Mouse (Mus musculus): ENCODE results near the gene Slit2. TPM values are rescaled to one million over a fixed set of nuclear protein-coding genes. Genes with fewer than 3 reads are reported as not detected.

Slit2 gene
- polyA plus RNA-seq, 1 experiment from 2014 or later: 16.9 TPM

- Histone ChIP-seq H3K4me2 (peak overlapping the region; percentile 95), H3K36me3 (ENCODE audit: poor library complexity, severe bottlenecking) (no peaks in the 10 kb centered on the region), H3K9me3 (replicated peaks) (no peaks in the 10 kb centered on the region), H3K4me3 (peak overlapping the region; percentile 70), H3K27me3 (0 out of 2 replicates have a peak, but pooled peaks cover 13% of the 10 kb centered on the region), H3K4me1 (peaks cover 45% of the 10 kb centered on the region), H3K27ac (peak overlapping the region; percentile 25), H3K9ac (peak overlapping the region; percentile 76)
- under 1% methylated on average over 48 of the region's 48 CpGs for WGBS
- peak; percentile 26 for ATAC-seq
These were observed 3.1 kb downstream of the Slit2 start for GRCm38 (mm10) chr5:47985901-47986670.

GRCm38 (mm10) chr5:47990926-47991325, 8.0 kb downstream of the Slit2 start:
- ATAC-seq: no peak
- Histone ChIP-seq H3K9ac (no peak overlapping the region), H3K27me3 (no peaks in the 10 kb centered on the region), H3K9me3 (replicated peaks) (no peaks in the 10 kb centered on the region), H3K27ac (no peak overlapping the region), H3K4me2 (no peak overlapping the region), H3K4me1 (peaks cover 22% of the 10 kb centered on the region), H3K4me3 (no peak overlapping the region), H3K36me3 (ENCODE audit: poor library complexity, severe bottlenecking) (peaks cover 5% of the 10 kb centered on the region; the same call in 1 of the 2 replicates)
- 82% methylated on average over 4 of the region's 4 CpGs for WGBS

- WGBS: 71% methylated on average over 12 of the region's 12 CpGs
- no peaks in the 10 kb centered on the region for H3K36me3 ChIP-seq (ENCODE audit: poor library complexity, severe bottlenecking)
- H3K9ac ChIP-seq: no peak overlapping the region
- H3K27me3 ChIP-seq: no peaks in the 10 kb centered on the region
- no peak overlapping the region for H3K4me2 ChIP-seq
- no peaks in the 10 kb centered on the region for H3K9me3 ChIP-seq (replicated peaks)
- no peak overlapping the region for H3K4me3 ChIP-seq
- peaks cover 8% of the 10 kb centered on the region; the same call in 1 of the 2 replicates for H3K4me1 ChIP-seq
- ATAC-seq: no peak
- no peak overlapping the region for H3K27ac ChIP-seq
These were observed 20.9 kb downstream of the Slit2 start for GRCm38 (mm10) chr5:48003708-48004415.

GRCm38 (mm10) chr5:48005533-48005932, 22.6 kb downstream of the Slit2 start:
- no peak overlapping the region for H3K4me3 ChIP-seq
- no peaks in the 10 kb centered on the region for H3K27me3 ChIP-seq
- no peak overlapping the region for H3K27ac ChIP-seq
- H3K36me3 ChIP-seq (ENCODE audit: poor library complexity, severe bottlenecking): no peaks in the 10 kb centered on the region
- ATAC-seq: peak; percentile 19; the same call in 1 of the 2 replicates
- peaks cover 8% of the 10 kb centered on the region; the same call in 1 of the 2 replicates for H3K4me1 ChIP-seq
- WGBS: 32% methylated on average over 9 of the region's 9 CpGs
- H3K9ac ChIP-seq: no peak overlapping the region
- no peaks in the 10 kb centered on the region for H3K9me3 ChIP-seq (replicated peaks)
- H3K4me2 ChIP-seq: no peak overlapping the region

- no peaks in the 10 kb centered on the region for H3K36me3 ChIP-seq (ENCODE audit: poor library complexity, severe bottlenecking)
- peaks cover 8% of the 10 kb centered on the region; the same call in 1 of the 2 replicates for H3K4me1 ChIP-seq
- no peaks in the 10 kb centered on the region for H3K9me3 ChIP-seq (replicated peaks)
- H3K9ac ChIP-seq: no peak overlapping the region
- H3K4me3 ChIP-seq: no peak overlapping the region
- ATAC-seq: no peak
- H3K4me2 ChIP-seq: no peak overlapping the region
- no peaks in the 10 kb centered on the region for H3K27me3 ChIP-seq
- no peak overlapping the region for H3K27ac ChIP-seq
These were observed 23.1 kb downstream of the Slit2 start for GRCm38 (mm10) chr5:48006059-48006458.

DNA sequence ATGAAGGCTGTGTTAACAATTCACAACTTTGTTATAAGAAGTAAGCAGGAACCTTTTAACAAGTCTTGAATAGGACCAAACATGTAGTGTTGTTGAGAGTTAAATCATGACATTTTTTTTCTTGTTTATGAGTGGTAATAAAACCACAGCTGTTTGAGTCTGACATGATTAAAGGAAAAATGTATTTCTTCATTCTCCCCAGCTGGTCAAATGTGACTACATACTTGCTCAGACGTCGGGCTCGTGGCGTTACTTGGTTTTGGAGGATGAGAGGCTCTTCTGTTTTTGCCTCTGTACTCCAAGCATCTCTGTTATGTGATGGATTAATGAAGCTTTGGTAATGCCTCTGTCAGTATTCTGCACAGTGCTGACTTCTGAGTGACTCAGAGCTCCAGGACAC, 40.5 kb downstream of the Slit2 start:
- no peak for ATAC-seq

GRCm38 (mm10) chr5:48034875-48035274, 51.9 kb downstream of the Slit2 start:
- ATAC-seq: no peak
- H3K27me3 ChIP-seq: no peaks in the 10 kb centered on the region

More for the DNA sequence above, 40.5 kb downstream of the Slit2 start:
- no peaks in the 10 kb centered on the region for H3K36me3 ChIP-seq (ENCODE audit: poor library complexity, severe bottlenecking)
- 95% methylated on average over 4 of the region's 4 CpGs for WGBS
- H3K4me2 ChIP-seq: no peak overlapping the region
- no peak overlapping the region for H3K27ac ChIP-seq
- no peak overlapping the region for H3K9ac ChIP-seq
- no peaks in the 10 kb centered on the region for H3K9me3 ChIP-seq (replicated peaks)
- H3K4me3 ChIP-seq: no peak overlapping the region
- no peaks in the 10 kb centered on the region for H3K27me3 ChIP-seq
- H3K4me1 ChIP-seq: no peaks in the 10 kb centered on the region

DNA sequence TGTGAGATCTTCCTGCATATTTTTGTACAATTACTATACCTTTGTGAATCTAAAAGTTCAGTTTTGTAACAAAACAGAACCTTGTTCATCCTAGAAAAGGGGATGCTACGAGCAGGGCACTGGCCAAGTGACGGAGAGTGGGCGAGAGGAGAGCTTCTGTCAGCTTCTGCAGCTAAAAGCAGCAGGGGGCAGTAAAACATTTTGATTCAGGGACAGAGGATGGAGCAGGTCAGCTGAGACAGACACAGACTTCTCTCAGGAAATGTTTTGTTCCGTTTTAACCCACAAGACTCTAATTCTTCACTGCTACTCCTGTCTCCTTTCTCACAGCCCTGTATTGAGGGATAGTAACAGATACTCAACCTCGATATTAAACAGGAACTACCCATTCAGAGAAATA, 55.1 kb downstream of the Slit2 start:
- no peaks in the 10 kb centered on the region for H3K4me1 ChIP-seq
- no peaks in the 10 kb centered on the region for H3K9me3 ChIP-seq (replicated peaks)
- no peak overlapping the region for H3K4me2 ChIP-seq
- H3K27me3 ChIP-seq: no peaks in the 10 kb centered on the region
- H3K36me3 ChIP-seq (ENCODE audit: poor library complexity, severe bottlenecking): no peaks in the 10 kb centered on the region
- ATAC-seq: peak; percentile 77; the same call in 1 of the 2 replicates
- H3K4me3 ChIP-seq: no peak overlapping the region
- H3K27ac ChIP-seq: no peak overlapping the region
- no peak overlapping the region for H3K9ac ChIP-seq
- WGBS: 35% methylated on average over 5 of the region's 5 CpGs

More at GRCm38 (mm10) chr5:48034875-48035274, 51.9 kb downstream of the Slit2 start:
- H3K9ac ChIP-seq: no peak overlapping the region
- WGBS: 79% methylated on average over 1 of the region's 1 CpGs
- H3K4me3 ChIP-seq: no peak overlapping the region
- no peaks in the 10 kb centered on the region for H3K36me3 ChIP-seq (ENCODE audit: poor library complexity, severe bottlenecking)
- no peaks in the 10 kb centered on the region for H3K4me1 ChIP-seq
- no peak overlapping the region for H3K4me2 ChIP-seq
- H3K27ac ChIP-seq: no peak overlapping the region
- H3K9me3 ChIP-seq (replicated peaks): no peaks in the 10 kb centered on the region

DNA sequence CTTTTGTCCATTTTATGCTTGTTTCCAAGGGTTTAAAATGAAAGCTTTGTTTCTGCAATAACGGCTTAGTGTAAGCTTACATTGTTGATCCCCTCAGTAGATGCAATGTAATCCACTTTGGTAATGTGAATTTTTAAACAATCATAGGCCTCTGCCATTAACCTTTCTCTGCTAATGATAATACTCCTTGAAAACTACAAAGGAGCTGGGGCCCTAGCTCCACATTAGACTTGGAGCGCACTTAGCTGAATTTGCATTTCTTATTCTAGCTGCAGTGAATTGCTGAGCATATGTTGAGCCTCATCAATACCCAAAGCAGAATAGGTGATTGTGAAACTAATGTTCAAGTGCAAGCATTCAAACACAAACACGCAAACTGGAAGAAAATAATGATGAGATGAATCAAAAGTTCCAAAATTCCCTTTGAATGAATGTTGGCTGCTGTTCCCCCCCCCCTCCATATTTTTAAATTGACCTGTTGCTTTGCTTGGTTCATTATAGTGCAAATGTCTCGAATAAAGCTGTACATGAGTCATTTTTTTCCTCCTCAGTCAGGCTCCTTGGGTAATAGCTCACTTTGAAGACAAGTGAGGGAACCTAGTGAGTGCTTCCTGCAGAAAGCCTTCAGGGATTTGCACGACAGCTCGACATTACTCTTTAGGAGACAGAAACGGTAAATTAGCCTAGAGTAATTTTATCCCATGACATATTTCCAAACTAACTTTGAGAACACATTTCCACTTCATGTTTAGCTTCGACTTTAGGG, 66.2 kb downstream of the Slit2 start:
- H3K9ac ChIP-seq: no peak overlapping the region
- ATAC-seq: peak; percentile 81
- H3K4me1 ChIP-seq: peaks cover 27% of the 10 kb centered on the region
- no peak overlapping the region for H3K4me3 ChIP-seq
- H3K9me3 ChIP-seq (replicated peaks): no peaks in the 10 kb centered on the region
- H3K36me3 ChIP-seq (ENCODE audit: poor library complexity, severe bottlenecking): no peaks in the 10 kb centered on the region
- H3K4me2 ChIP-seq: peak overlapping the region; percentile 4; the same call in 1 of the 2 replicates
- WGBS: 11% methylated on average over 8 of the region's 8 CpGs
- H3K27me3 ChIP-seq: no peaks in the 10 kb centered on the region
- peak overlapping the region; percentile 14; the same call in 1 of the 2 replicates for H3K27ac ChIP-seq

- peaks cover 27% of the 10 kb centered on the region for H3K4me1 ChIP-seq
- H3K9me3 ChIP-seq (replicated peaks): no peaks in the 10 kb centered on the region
- no peak overlapping the region; the same call in 1 of the 2 replicates for H3K27ac ChIP-seq
- H3K9ac ChIP-seq: no peak overlapping the region
- WGBS: 21% methylated on average over 5 of the region's 5 CpGs
- no peak for ATAC-seq
- H3K36me3 ChIP-seq (ENCODE audit: poor library complexity, severe bottlenecking): no peaks in the 10 kb centered on the region
- H3K27me3 ChIP-seq: no peaks in the 10 kb centered on the region
- no peak overlapping the region for H3K4me2 ChIP-seq
- no peak overlapping the region for H3K4me3 ChIP-seq
These were observed 67.8 kb downstream of the Slit2 start for GRCm38 (mm10) chr5:48050637-48051314.

DNA sequence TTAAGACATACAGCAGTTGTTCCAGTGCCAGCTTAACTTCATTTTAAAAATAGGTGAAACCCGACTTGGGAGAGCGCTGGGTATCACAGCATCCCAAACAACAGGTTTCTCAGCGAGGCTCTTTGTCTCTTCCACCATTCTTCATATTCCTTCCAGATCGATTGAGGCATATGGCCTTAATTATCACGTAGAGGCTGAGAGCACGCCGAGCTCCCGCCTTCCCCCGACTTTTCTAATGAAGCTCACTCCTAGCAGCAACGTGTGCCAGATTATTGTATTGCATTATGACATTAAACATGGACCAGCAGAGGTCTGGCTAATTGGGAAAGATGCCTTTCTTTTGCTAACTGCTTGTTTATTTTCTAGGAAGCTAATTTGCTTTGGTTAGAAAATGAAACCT, 75.7 kb downstream of the Slit2 start:
- no peak overlapping the region for H3K9ac ChIP-seq
- no peak overlapping the region for H3K4me3 ChIP-seq
- H3K36me3 ChIP-seq (ENCODE audit: poor library complexity, severe bottlenecking): no peaks in the 10 kb centered on the region
- H3K27me3 ChIP-seq: no peaks in the 10 kb centered on the region
- ATAC-seq: peak; percentile 80; the same call in 1 of the 2 replicates
- H3K27ac ChIP-seq: no peak overlapping the region
- 10% methylated on average over 10 of the region's 10 CpGs for WGBS
- peak overlapping the region; percentile 27; the same call in 1 of the 2 replicates for H3K4me2 ChIP-seq
- H3K4me1 ChIP-seq: peaks cover 21% of the 10 kb centered on the region
- H3K9me3 ChIP-seq (replicated peaks): no peaks in the 10 kb centered on the region

All from forebrain, embryonic 13.5 days (tissue).